Mouse (Mus musculus): Measurements from ENCODE around the gene Tubgcp6.

Tubgcp6 gene

DNA sequence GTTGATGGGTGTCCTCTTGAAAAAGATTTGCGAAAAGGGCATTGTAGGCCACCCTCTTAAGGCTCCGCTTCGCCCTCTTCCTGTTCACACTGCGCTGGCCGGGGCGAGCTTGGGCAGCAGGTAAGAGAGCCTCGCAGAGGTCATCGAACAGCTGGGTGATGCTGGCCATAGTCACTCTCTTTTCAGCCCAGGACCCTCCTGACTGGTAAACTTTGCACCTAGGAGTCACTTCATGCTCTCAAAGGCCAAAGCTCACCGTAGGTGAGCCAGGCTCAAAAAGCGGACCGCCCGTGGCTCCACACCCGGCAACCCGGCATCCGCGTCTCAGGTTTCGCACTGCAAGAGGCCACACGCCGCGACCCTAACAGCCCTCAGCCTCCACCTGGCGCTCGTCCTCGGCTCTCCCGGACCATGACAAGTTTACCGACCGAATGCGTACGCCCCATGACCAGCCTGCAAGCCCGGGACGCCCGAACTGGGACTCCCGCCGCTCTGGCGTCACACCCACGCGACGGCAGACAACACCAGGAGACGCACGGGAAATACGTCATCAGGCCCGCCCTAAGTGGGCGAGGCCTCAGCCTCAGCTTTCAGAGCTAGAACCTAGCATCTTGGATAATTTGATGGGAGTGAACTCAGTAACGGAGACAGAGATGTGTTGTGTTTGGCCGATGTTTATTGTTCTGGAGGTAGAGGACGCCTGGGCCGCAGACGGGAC lies at the start of gene Tubgcp6:
Gene Tubgcp6, minus strand, starts transcription at position 464 of the 718 bp plus-strand sequence.
- peak; percentile 92 to 96 for DNase-seq (ENCODE audit: low spot score in 2 of 2)

DNA sequence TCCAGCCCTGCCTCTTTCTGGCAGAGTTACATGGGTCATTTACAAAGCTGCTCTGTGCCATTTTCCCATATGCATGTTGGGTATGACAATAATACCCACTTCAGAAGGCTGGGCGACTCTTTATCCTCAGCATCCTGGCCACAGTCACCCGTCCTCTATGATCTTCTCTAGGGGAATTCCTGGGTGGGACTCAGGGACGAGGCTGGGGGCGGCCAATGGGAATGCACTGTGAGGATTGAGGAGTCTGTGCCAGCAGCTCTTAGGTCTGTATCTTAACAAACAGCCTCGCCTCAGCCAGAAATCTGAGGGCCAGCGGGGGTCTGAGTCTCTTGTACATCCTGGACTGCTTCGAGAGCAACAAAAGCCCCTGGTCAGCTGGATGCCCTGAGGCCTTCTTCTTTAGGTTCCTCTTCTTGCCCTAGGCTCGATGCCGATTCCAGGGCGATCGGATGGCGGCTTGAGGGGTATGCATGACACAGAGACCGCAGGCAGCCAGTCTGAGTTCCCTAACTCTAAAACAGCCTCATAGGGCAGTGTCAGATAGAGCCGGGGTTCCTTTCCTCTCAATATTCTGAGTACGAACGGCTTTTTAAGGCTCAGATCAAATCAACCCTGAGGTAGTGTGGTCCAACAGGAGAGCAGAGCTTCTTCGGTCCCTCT lies 49.5 kb upstream of the Tubgcp6 start:
- DNase-seq (ENCODE audit: low spot score in 2 of 2), result no peak

DNA sequence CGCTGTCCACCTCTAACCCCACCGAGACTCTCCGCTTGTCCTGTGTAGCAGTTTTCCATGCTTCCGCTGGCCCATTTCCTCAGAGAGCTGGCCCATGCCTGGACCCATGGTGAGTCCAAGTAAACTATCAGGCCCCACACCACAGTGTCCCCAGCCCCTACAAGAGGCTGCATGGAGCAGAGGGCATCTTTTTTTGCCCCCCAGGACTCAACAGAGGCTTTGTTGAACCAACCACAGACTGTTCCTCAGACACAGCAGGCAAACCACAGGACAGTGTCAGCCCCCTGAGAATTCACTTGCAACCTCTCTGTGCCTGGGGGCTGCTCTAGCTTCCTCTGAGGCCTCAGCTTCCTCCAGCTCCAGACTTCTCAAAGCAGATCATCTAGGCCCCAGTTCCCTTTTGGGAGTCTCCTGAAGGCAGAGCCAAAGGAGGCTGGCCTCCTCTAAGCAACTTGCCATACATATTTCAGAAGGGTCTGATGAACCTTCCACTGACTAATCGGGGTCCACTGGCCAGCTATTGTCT lies 48.7 kb upstream of the Tubgcp6 start:
- DNase-seq (ENCODE audit: low spot score in 2 of 2), result no peak

DNA sequence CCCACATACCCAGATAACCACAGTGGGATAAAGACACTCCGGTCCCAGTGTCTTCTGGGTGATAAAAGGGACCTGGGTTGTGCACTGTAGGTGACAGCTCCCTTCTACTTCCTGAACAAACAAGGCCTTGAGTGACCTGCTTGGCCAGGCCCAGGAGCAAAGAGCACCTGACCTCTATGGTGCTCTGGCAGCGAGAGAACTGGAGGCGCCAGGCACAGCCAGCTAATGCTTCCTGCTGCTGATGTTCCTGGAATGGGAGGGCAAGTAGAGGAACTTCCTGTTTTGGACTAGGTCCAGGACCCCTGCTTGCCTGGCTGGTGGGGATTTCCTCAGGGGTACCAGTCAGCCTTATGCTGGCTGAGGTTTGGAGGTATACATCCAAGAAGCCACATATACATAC lies 47.2 kb upstream of the Tubgcp6 start:
- DNase-seq (ENCODE audit: low spot score in 2 of 2), result no peak

DNA sequence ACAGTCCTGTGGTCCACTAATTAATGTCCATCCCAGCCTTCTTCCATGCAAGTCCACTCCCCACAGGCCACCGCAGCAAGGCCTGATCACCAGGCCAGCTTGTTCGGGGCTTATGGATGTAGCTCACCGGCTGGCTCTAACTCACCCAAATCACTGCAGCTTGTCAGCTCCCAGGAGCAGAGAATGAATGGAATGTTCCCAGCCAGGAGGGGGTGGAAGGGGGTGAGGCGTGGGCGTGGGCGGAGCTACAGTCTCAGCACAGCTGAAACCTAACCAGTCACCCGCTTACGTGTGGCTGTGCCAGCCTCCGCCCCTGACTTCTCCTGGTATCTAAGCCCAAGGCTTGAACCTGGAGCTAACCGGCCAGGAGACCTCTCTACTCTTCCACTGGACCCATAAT lies 46.5 kb upstream of the Tubgcp6 start:
- DNase-seq (ENCODE audit: low spot score in 2 of 2), result peak; percentile 74 to 84

DNA sequence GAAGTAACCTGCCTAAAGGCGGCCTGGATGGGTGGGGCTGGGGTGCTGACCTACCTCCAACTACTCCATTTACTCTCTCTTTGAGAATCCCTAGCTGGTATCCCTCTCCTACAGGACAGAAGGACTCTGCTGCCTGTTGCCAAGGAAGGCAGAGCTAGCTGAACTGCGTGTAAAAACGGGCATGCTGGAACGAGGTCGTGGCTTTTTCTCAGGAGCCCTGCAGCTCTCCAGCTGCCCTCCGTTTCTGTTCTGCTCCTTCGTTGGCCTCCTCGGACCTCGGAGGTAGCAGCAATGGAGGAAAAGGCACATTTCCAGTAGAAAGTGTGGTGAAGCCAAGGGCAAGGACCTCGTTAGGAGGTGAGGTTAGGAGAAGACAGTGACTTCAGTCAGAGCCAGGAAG lies 46.0 kb upstream of the Tubgcp6 start:
- no peak for DNase-seq (ENCODE audit: low spot score in 2 of 2)

DNA sequence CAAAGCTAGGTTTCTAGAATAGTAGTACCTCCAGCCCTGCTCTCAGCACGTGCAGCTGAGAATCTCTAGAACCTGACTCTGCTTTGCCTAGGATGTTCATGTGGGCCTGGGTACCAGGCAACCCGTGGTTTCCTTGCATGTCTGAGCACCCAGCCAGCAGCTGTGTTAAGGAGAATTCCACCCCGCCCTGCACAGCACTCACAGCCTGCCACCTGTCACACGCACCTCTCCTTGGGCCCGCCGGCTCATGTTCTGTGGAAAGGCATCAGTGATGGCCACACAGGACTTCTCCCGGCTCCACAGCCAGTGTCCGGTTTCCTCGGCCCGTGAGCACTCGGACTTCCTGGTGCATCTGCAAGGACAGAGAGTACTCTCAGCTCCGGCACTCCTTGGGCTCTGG lies 42.6 kb upstream of the Tubgcp6 start:
- DNase-seq (ENCODE audit: low spot score in 2 of 2), result no peak

DNA sequence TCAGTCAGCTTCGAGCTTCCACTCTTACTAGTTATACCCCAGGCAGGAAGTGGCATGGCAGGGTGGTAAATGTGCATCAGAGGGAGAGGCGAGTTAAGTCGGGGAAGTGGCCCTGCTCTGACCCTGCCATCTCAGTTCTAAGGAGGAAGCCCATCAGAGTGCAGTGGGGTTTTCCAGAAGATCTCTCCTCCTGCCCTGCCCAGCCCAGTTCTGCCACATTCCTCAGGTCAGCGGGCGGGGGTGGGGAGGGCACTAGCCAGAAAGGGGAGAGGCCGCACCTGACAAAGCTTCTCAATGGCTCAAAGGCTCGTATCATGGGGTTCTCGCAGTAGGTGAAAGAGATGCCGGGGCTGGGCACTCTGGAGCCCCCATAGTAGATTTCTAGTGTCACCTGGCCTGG lies 38.5 kb upstream of the Tubgcp6 start:
- no peak for DNase-seq (ENCODE audit: low spot score in 2 of 2)

DNA sequence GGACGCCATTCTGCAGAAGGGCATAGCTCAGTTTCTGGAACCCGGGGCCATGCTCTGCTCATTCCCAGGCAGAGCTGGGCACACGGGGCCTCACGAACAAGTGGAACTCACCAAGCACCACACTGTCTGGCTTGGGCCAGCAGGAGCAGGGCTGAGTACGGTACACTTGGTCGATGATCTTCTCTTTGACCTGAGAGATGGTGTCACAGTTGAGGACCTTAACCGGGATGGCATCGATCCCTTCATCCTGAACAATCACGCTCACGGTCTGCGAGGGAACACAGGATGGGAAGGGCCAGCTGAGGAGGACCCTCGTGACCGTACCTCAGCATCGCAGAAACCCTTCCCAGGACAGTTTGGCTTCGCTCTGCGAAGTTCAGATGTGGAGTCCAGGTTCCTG lies 35.6 kb upstream of the Tubgcp6 start:
- DNase-seq (ENCODE audit: low spot score in 2 of 2), result no peak

DNA sequence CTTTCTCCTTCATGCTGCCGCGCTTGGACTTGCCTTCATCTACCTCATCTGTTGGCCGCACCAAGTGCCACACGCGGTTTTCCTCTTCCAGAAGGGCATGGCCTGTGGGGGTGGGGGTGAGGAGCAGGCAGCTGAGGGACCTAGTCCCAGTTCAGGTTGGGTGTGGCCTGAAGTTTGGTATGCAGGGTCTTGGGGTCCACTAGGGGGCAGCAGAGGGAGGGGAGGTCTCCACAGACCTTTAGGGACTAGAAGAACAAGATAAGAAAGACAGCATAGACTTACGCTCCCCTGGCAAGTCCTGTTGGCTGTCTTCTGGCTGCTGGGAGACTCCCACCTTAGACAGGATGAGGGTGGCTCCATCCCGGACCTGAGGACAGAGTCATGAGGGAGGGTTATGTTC lies 35.0 kb upstream of the Tubgcp6 start:
- no peak for DNase-seq (ENCODE audit: low spot score in 2 of 2)

DNA sequence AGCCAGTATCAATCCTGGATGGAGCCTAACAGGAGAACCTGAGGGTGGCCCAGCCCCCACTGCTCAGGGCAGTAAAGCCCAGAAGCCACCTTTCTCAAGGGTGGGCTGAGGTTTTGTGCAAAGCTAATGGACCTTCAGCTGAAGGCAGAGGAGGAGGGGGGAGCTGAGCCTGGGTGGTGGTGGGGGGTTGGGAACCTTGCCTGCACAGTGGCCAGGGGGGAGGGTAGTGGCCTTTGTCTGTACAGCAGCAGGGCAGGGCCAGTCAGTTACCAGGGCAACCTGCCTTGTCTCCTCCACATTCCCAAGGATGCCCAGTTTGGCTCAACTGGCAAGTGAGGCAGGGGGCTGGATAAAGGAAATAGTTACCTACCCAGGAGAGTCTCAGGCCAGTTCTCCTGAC lies 29.4 kb upstream of the Tubgcp6 start:
- DNase-seq (ENCODE audit: low spot score in 2 of 2), result no peak

DNA sequence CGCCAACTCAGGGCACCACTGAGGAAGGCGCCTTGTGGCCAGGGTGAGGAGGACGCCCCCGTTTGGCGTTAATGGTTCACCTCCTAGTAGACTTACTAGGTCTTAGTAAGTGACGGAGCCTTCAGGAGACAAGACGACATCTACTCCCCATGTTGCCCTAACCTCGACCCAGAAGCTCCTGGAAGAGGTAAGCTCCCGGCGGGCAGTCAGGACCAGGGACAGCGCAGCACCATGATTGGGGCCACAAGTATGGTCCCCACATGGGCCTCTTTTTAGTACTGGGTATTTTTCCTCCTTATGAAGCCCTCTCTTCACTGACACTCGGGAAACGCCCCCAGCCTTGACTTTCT lies 27.1 kb upstream of the Tubgcp6 start:
- no peak for DNase-seq (ENCODE audit: low spot score in 2 of 2)

DNA sequence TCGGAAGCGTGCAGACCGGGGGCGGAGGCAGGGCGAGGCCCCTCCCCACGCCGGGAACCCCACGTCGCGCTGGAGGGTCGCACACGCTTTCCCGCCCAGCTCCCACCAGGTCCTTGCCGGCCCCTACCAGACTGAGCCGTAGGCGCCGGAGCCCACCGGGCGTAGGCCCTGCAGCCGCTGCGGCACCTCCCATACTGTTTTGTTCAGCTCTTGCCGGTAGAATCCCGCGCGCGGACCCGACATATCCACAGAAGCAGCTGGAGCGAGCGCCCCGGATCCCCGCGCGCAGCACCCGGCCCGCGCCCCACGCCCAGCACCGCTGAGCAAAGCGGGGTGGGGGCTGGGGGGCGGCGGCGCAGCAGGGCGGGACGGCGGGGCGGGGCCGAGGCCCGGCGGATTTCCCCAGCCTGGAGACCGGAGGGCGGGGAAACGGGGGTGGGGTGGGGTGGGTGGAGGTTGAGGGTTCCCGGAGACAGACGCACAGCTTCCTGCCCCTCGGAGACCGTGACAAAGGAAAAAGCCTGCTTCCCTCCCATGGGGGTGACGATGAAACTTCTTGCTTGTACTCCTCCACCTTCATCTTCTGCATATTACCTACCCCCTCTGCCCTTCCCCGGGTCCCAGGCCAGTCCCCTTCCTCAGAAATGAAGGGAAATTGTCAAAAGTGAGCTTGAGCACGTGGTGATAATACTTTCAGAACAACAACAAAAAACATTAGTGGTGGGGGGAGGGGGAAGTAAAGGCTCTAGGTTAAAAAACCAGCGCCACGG lies 26.5 kb upstream of the Tubgcp6 start, which contains the start of gene Mapk11:
Gene Mapk11, minus strand, starts transcription at position 358 of the 770 bp plus-strand sequence.
- DNase-seq (ENCODE audit: low spot score in 2 of 2), result no peak

DNA sequence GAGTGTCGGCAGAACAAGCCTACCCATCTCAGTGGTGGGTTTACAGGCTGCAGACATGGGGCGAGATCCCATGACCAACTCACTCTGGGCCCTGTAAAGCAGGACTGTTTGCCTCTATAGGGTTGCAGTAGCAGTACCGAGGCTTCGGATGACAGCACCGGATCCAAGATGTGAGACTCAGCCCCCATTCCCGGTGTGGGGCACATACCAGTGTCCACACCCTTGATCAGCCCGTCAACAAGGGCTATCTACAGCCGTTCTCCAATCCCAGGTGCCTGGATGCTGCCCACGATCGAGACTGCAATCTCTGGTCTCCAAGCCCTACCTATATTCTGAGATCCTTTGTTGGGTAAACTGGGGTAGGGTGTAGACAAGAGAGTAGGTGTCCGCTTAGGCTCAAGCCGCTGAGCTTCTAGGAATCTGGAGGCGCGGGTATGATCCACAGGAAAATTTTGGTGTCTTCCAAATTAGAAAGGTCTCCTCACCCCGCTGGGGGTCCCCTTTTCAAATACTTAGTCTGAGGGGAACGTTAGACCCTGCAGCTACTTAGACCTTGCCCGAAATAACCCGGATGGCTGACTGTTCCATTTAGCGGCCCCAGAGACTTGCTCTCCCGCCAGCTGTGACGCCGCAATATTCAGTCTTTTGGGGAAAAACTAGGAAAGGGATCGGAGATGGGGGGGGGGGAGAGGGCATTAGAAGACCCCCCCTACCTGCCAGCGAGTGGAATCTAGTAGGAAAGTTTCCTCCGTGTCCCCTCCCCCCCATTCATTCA lies 25.8 kb upstream of the Tubgcp6 start:
- no peak for DNase-seq (ENCODE audit: low spot score in 2 of 2)

DNA sequence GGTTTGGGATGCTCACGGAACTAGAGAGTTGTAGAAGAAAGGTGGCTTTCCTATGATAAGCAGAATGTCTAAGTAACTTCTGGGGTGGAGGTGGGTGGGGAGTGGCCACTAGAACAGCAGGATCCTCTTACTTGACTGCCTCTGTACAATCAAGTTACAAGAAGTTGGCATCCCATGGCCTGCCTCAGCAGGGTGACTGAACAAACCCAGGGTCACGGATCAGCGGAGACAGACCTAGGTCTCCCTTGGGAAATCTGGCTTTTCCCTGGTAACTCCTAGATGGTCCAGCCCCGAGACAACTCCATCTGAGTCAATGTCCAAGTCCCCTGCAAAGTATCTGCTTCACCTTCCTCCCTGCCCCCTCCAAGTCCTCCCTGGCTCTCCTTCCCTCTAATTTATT lies 25.0 kb upstream of the Tubgcp6 start:
- DNase-seq (ENCODE audit: low spot score in 2 of 2), result no peak

DNA sequence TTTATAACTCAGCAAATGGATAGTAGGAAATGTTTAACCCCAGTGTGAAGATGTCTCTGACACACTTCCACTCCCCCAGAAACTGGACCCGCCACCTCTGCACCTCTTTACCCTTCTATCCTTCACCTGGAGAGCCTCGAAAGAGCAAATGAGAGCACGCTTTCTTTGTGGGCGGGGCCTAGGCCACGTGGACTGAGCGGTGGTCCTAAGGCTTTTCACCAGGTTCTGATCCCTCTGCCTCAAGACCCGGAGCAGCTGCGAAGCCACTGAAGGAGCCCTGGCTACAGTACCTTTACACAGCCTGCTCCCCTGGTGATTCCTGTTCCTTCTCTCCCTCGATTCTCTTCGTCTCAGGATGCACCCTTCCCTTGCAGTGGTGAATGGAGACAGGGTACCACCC lies 24.5 kb upstream of the Tubgcp6 start:
- DNase-seq (ENCODE audit: low spot score in 2 of 2), result no peak

DNA sequence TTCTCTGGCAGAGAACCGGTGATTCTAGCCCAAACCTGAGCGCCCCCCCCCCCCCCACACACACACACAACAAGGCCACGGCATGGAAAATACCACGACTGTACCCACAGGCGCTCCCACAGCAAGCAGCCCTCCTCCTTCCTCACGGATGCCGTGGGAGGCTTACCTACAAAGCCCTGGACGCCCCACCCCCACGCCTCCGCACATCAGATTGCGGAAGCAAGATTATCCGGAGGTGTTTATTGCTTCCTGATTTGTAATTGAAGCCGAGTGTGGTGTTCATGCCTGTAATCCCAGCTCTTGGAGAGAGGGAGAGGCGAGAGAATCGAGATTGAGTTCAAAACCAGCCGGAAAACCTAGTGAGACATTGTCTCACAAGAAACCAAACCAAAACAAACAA lies 24.1 kb upstream of the Tubgcp6 start:
- no peak for DNase-seq (ENCODE audit: low spot score in 2 of 2)

DNA sequence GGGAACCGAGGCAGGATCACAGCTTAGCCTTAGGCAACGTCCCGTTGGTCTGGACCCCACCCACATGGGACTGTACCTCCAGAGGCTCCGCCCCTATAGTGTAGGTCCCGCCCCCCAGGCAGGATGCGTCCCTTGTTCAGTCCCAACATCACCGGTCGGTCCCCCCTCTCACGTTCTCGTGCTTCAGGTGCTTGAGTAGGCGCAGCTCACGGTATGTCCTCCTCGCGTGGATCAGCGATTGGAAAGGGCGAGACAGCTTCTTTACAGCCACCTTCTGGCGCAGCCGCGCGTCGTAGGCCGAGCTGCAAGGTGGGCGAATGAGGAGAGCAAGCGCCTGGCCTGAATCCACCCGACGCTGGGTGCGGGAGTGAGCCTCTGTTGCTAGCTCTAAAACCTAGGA lies 23.6 kb upstream of the Tubgcp6 start:
- DNase-seq (ENCODE audit: low spot score in 2 of 2), result no peak

DNA sequence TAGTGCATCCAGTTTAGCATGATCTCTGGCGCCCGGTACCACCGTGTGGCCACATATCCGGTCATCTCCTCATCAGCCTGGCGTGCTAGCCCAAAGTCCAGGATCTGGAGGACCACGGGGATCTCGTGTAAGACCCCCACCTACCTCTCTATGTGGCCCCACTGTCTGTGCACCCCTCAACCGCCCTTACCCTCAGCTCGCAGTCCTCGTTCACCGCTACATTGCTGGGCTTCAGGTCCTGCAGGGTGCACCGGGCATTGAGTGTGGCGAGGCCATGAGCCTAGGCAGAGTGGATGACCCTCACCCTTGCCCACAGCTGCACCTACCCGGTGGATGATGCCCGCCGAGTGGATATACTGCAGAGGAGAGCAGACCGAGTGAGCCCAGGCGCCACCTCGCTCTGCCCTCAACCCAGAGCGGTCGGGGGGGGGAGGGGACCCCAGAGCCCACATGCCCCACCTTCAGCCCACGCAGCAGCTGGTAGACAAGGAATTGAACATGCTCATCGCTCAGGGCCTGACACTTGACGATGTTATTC lies 23.0 kb upstream of the Tubgcp6 start:
- DNase-seq (ENCODE audit: low spot score in 2 of 2), result no peak

DNA sequence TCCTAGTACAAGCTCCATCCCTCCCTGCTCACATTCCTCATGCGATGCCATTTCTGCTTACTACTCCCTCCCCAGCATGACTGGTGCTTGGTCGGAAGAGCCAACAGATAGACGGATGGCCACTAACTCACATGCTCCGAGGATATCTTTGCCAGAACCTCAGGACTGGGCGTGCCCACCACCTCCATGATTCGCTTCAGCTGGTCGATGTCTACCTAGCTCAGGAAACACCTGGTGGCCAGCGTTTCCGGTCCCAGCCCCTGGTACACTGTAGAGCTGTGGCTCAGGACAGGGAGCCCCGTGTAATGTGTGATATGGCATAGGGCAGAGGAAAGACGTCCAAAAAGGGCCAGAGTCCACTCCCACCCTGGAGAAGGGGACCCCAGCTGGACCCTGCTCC lies 22.1 kb upstream of the Tubgcp6 start:
- DNase-seq (ENCODE audit: low spot score in 2 of 2), result no peak

DNA sequence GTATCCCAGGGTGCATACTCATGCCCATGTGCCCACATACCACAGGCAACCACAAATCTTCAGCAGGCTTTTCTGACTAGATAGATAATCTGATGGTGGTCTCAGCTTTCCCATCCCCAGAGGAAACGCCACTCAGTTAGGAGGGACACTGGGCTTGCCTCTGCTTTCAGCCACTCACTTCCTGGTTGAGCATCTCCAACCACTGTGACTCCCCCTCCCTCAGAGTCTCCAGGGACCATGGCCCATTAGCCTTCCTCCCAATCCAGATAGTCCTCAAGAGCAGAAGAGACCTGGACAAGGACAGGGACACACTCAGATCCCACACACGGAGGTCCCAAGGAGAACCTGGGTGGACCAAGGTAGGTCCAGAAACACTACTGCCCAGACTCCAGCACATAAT lies 20.2 kb upstream of the Tubgcp6 start:
- no peak for DNase-seq (ENCODE audit: low spot score in 2 of 2)

DNA sequence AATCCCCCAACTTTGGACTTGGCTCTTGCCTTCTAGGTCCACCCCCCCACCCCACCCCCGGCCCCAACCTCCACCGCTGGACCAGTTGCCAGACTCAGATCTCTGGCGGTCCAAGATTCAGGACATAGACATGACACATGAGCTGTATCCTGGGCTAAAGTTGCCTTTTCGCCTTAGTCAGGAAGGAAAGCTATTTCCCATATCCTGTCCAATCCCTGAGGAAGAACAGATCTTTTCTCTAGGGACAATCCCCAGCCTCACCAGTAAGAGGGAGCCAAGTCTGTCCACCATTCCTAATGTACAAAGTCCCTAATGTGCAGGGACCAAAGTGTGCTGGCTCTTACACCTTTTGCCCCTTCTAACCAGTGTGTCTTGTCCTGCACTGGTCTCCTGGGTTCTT lies 19.0 kb upstream of the Tubgcp6 start:
- no peak for DNase-seq (ENCODE audit: low spot score in 2 of 2)

Data from frontal cortex, postnatal 10 days (tissue).